In the genomic region with DNA sequence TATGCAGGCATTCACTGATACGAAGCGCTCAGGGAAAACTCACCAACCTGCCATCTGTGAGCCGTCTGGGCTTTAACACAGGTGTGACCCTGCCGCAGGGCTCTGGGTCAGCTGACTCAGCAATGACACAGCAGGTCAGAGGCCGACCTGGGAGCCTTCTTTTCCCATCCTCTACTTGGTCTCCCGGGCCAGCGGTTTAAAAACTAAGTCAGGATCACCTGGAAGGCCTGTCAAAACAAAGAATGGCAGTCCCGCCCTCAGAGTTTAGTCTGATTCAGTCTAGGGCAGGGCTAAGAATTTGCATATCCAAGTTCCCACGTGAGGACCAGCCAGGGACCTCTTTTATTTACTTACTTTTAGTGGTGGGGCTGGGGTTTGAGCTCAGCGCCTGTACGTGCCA, we compare ENCODE assay signal across 10 mouse cellular contexts. TPM values are rescaled to one million over a fixed set of nuclear protein-coding genes. Genes with fewer than 3 reads are reported as not detected.
DNase-seq lines count a peak whose midpoint lies in the region; ATAC-seq lines count a peak whose summit lies in the region.
"Had no signal": no experiment of that assay in that cellular context is flagged by ENCODE, and none has a peak within 500 bp of the region (broad histone marks: within the 10 kb centered on the region; RNA-seq: fewer than 3 reads in every experiment).

No protein-coding gene starts in this region.

- H3K4me1 ChIP-seq in embryonic facial prominence, embryonic 10.5 days = peaks cover 80% of the 10 kb centered on the region
- H3K4me1 ChIP-seq in kidney, embryonic 14.5 days (ENCODE audit: control insufficient read depth, insufficient read depth, low read length) = peaks cover 31% of the 10 kb centered on the region
- H3K4me1 ChIP-seq in stomach, embryonic 14.5 days (ENCODE audit: control insufficient read depth, insufficient read depth, low read length) = peaks cover 20% of the 10 kb centered on the region; the same call in 1 of the 2 replicates

- no peaks in the 10 kb centered on the region for H3K9me3 ChIP-seq in embryonic facial prominence, embryonic 10.5 days
- no peaks in the 10 kb centered on the region for H3K9me3 ChIP-seq in kidney, embryonic 14.5 days (ENCODE audit: control insufficient read depth, low read length)
- H3K9me3 ChIP-seq in stomach, embryonic 14.5 days (ENCODE audit: control insufficient read depth, low read depth, low read length) = no peaks in the 10 kb centered on the region

- ATAC-seq in kidney, embryonic 14.5 days (ENCODE audit: low FRiP score, low TSS enrichment) = no peak
- ATAC-seq in stomach, embryonic 14.5 days (ENCODE audit: insufficient number of reproducible peaks, insufficient read depth, low FRiP score, low read depth) = no peak

- no peaks in the 10 kb centered on the region for H3K36me3 ChIP-seq in embryonic facial prominence, embryonic 10.5 days (replicated peaks)
- H3K36me3 ChIP-seq in kidney, embryonic 14.5 days (ENCODE audit: control insufficient read depth, insufficient read depth, low read length) = no peaks in the 10 kb centered on the region
- H3K36me3 ChIP-seq in stomach, embryonic 14.5 days (ENCODE audit: control insufficient read depth, insufficient read depth, low read length) = no peaks in the 10 kb centered on the region

- peak overlapping the region; percentile 50 for H3K4me2 ChIP-seq in kidney, embryonic 14.5 days (replicated peaks; ENCODE audit: low read depth, low read length)
- H3K4me2 ChIP-seq in stomach, embryonic 14.5 days (replicated peaks; ENCODE audit: low read depth, low read length) = peak overlapping the region; percentile 56; the same call in 1 of the 2 replicates

- 0 out of 2 replicates have a peak overlapping the region, but pooled peaks have one; percentile 56 for H3K4me3 ChIP-seq in embryonic facial prominence, embryonic 10.5 days
- no peak overlapping the region for H3K4me3 ChIP-seq in kidney, embryonic 14.5 days (ENCODE audit: low read length)
- no peak overlapping the region for H3K4me3 ChIP-seq in stomach, embryonic 14.5 days (ENCODE audit: low read depth, low read length)

- no peak overlapping the region for H3K9ac ChIP-seq in kidney, embryonic 14.5 days (ENCODE audit: low read depth, low read length)
- H3K9ac ChIP-seq in stomach, embryonic 14.5 days (replicated peaks; ENCODE audit: low read depth, low read length) = no peak overlapping the region

- no peak overlapping the region; the same call in 1 of the 2 replicates for H3K27ac ChIP-seq in embryonic facial prominence, embryonic 10.5 days (replicated peaks)
- H3K27ac ChIP-seq in kidney, embryonic 14.5 days (ENCODE audit: low read depth, low read length) = no peak overlapping the region
- 0 out of 2 replicates have a peak overlapping the region, but pooled peaks have one; percentile 28 for H3K27ac ChIP-seq in stomach, embryonic 14.5 days (ENCODE audit: low read length)

- WGBS in embryonic facial prominence, embryonic 10.5 days = 7% methylated on average over 11 of the region's 11 CpGs
- 4% methylated on average over 11 of the region's 11 CpGs for WGBS in kidney, embryonic 14.5 days
- WGBS in stomach, embryonic 14.5 days = 8% methylated on average over 11 of the region's 11 CpGs

- DNase-seq in kidney, adult 11 months = peak; percentile 37
- no peak for DNase-seq in kidney, postnatal 14 days
- peak; percentile 32 for DNase-seq in embryonic facial prominence, embryonic 10.5 days (ENCODE audit: low spot score)
- DNase-seq in cerebellum, adult 18-20 months = no peak
- DNase-seq in right cerebral cortex, postnatal 14 days = no peak
- no peak for DNase-seq in gastrocnemius, postnatal 4 days (ENCODE audit: low spot score in 2 of 2)
- DNase-seq: cerebellum, adult 8-10 months had no signal

- peaks cover 97% of the 10 kb centered on the region for H3K27me3 ChIP-seq in embryonic facial prominence, embryonic 10.5 days (replicated peaks; ENCODE audit: low read depth, poor library complexity, severe bottlenecking)
- H3K27me3 ChIP-seq in kidney, embryonic 14.5 days (ENCODE audit: control insufficient read depth, insufficient read depth, low read length) = peaks cover 61% of the 10 kb centered on the region
- H3K27me3 ChIP-seq in stomach, embryonic 14.5 days (ENCODE audit: control insufficient read depth, insufficient read depth, low read length) = peaks cover 14% of the 10 kb centered on the region; the same call in 1 of the 2 replicates

RNA-seq across cellular contexts. Expression of gene Grhl3, which starts 4.2 kb away (rescaled TPM):
- 7.6 and 9.6 TPM in 2 replicates for polyA plus RNA-seq in embryonic facial prominence, embryonic 10.5 days (2016; fragmentation: Nextera tagmentation; extraction: Ambion mirVana)
- polyA plus RNA-seq in kidney, embryonic 14.5 days (2014; fragmentation: Nextera tagmentation; extraction: Ambion mirVana) = 1.4 and 2.3 TPM in 2 replicates
- polyA plus RNA-seq in stomach, embryonic 14.5 days (2014; fragmentation: Nextera tagmentation; extraction: Ambion mirVana) = 30.6 and 33.0 TPM in 2 replicates
- total RNA-seq in gastrocnemius, postnatal 4 days (2021) = under 1 TPM; 0.10 to 0.18 TPM
- polyA plus RNA-seq: gonadal fat pad, adult 2 months had no signal

Comparison
In these comparisons a context has a peak if more than half of its experiments do, and no peak if none do; other contexts are left out.
1. DNase-seq: peak in kidney, adult 11 months (single experiment) and embryonic facial prominence, embryonic 10.5 days (single experiment); none in kidney, postnatal 14 days (single experiment), cerebellum, adult 18-20 months (0 of 2), right cerebral cortex, postnatal 14 days (single experiment) and gastrocnemius, postnatal 4 days (0 of 2).